Mouse (Mus musculus) MEL (cell line): ENCODE data around the gene Mdfi. TPM values are rescaled to one million over a fixed set of nuclear protein-coding genes. Genes with fewer than 3 reads are reported as not detected.

ENCODE experiments used
- DNase-seq: peaks from one replicate; pipeline ENCODE4 v3.0.0; 2011; ENCODE audit warnings: low read depth, low spot score
- H3K27ac ChIP-seq: 2 replicates; pipeline ENCODE4 v1.5.1; 2012; ENCODE audit warnings: low read depth, mild to moderate bottlenecking, control low read depth, low read length, moderate library complexity; ENCODE audit not compliant: control insufficient read depth
- H3K27me3 ChIP-seq, 2 experiments: fragments of 150-350 bp in 1 of 2; sonication (generic) in 1 of 2; 2 replicates each; pipeline ENCODE4 v1.6.1; 2012; ENCODE audit warnings: low read length in 2 of 2, mild to moderate bottlenecking in 2 of 2, improper control_type of control experiment in 1 of 2, moderate library complexity in 1 of 2; ENCODE audit not compliant: insufficient read depth in 2 of 2, control insufficient read depth in 1 of 2
- H3K36me3 ChIP-seq, 2 experiments: 2 replicates each; pipeline ENCODE4 v1.6.1; 2012 to 2014; ENCODE audit warnings: low read length in 2 of 2, improper control_type of control experiment in 1 of 2, inconsistent platforms in 1 of 2, mild to moderate bottlenecking in 1 of 2; ENCODE audit not compliant: insufficient read depth in 2 of 2, control insufficient read depth in 1 of 2
- H3K4me1 ChIP-seq, 2 experiments: fragments of 150-350 bp in 1 of 2; sonication (generic) in 1 of 2; 2 replicates each; pipeline ENCODE4 v1.6.1; 2012; ENCODE audit warnings: low read length in 2 of 2, improper control_type of control experiment in 1 of 2, mild to moderate bottlenecking in 1 of 2; ENCODE audit not compliant: insufficient read depth in 2 of 2, control insufficient read depth in 1 of 2
- H3K4me3 ChIP-seq, 2 experiments: fragments of 150-350 bp in 1 of 2; sonication (generic) in 1 of 2; 2 replicates each; pipeline ENCODE4 v1.5.1; 2012; ENCODE audit warnings: low read depth in 2 of 2, low read length in 2 of 2, mild to moderate bottlenecking in 2 of 2, moderate library complexity in 2 of 2, control low read depth in 1 of 2, improper control_type of control experiment in 1 of 2; ENCODE audit not compliant: control insufficient read depth in 1 of 2, insufficient read depth in 1 of 2
- H3K79me2 ChIP-seq: 2 replicates; pipeline ENCODE4 v1.6.1; 2012; ENCODE audit warnings: mild to moderate bottlenecking, low read length, moderate library complexity; ENCODE audit not compliant: control insufficient read depth, poor library complexity, insufficient read depth
- H3K9ac ChIP-seq: 2 replicates; pipeline ENCODE4 v1.6.1; 2012; ENCODE audit warnings: low read depth, mild to moderate bottlenecking, control low read depth, low read length, moderate library complexity; ENCODE audit not compliant: control insufficient read depth, poor library complexity, severe bottlenecking
- H3K9me3 ChIP-seq: fragments of 150-350 bp; sonication (generic); replicated peaks from 2 replicates; pipeline ENCODE4 v1.6.1; 2012; ENCODE audit warnings: mild to moderate bottlenecking, low read length, improper control_type of control experiment, moderate library complexity; ENCODE audit not compliant: insufficient read depth
- BHLHE40 ChIP-seq: IDR thresholded peaks from 2 replicates; pipeline ENCODE4 v1.6.1; 2012; ENCODE audit warnings: low read depth, mild to moderate bottlenecking, inconsistent platforms, low read length, improper control_type of control experiment, borderline replicate concordance
- CHD2 ChIP-seq: IDR thresholded peaks from 2 replicates; pipeline ENCODE4 v1.6.1; 2011; ENCODE audit warnings: low read length, improper control_type of control experiment
- CTCF ChIP-seq, 3 experiments: IDR thresholded peaks in 2 of 3; conservative IDR thresholded peaks in 1 of 3; 2 replicates each; pipeline ENCODE4 v1.5.1; 2011 to 2012; ENCODE audit warnings: low read length in 3 of 3, low read depth in 2 of 3, mild to moderate bottlenecking in 2 of 3, improper control_type of control experiment in 1 of 3, inconsistent platforms in 1 of 3, mixed read lengths in 1 of 3, moderate library complexity in 1 of 3; ENCODE audit not compliant: control insufficient read depth in 1 of 3, insufficient read depth in 1 of 3, poor library complexity in 1 of 3, severe bottlenecking in 1 of 3
- ELF1 ChIP-seq: IDR thresholded peaks from 2 replicates; pipeline ENCODE4 v1.6.1; 2014; ENCODE audit warnings: low read depth, mild to moderate bottlenecking, inconsistent platforms, low read length, improper control_type of control experiment, moderate library complexity
- GABPA ChIP-seq: IDR thresholded peaks from 2 replicates; pipeline ENCODE4 v1.6.1; 2012; ENCODE audit warnings: low read depth, mild to moderate bottlenecking, inconsistent platforms, low read length, improper control_type of control experiment, moderate library complexity
- GATA1 ChIP-seq: IDR thresholded peaks from 2 replicates; pipeline ENCODE4 v1.6.1; 2011; ENCODE audit warnings: low read depth, low read length, improper control_type of control experiment
- MAX ChIP-seq: IDR thresholded peaks from 2 replicates; pipeline ENCODE4 v1.6.1; 2011; ENCODE audit warnings: low read length, improper control_type of control experiment
- MAZ ChIP-seq: IDR thresholded peaks from 2 replicates; pipeline ENCODE4 v1.6.1; 2012; ENCODE audit warnings: low read depth, mild to moderate bottlenecking, inconsistent platforms, low read length, improper control_type of control experiment
- MEF2A ChIP-seq: IDR thresholded peaks from 2 replicates; pipeline ENCODE4 v1.6.1; 2014; ENCODE audit warnings: low read depth, mild to moderate bottlenecking, inconsistent platforms, low read length, improper control_type of control experiment; ENCODE audit not compliant: poor library complexity, insufficient replicate concordance, severe bottlenecking; ENCODE audit errors: extremely low read depth
- MXI1 ChIP-seq: IDR thresholded peaks from 2 replicates; pipeline ENCODE4 v1.6.1; 2011; ENCODE audit warnings: mild to moderate bottlenecking, low read depth, low read length, improper control_type of control experiment
- MYB ChIP-seq: IDR thresholded peaks from 2 replicates; pipeline ENCODE4 v1.6.1; 2011; ENCODE audit warnings: mild to moderate bottlenecking, low read depth, low read length, improper control_type of control experiment
- MYC ChIP-seq: IDR thresholded peaks from 2 replicates; pipeline ENCODE4 v1.6.1; 2011; ENCODE audit warnings: low read depth, mild to moderate bottlenecking, low read length, improper control_type of control experiment, moderate library complexity
- NELFE ChIP-seq: IDR thresholded peaks from 2 replicates; pipeline ENCODE4 v1.6.1; 2011; ENCODE audit warnings: low read depth, low read length, improper control_type of control experiment
- POLR2AphosphoS2 ChIP-seq: IDR thresholded peaks from 2 replicates; pipeline ENCODE4 v1.6.1; 2011; ENCODE audit warnings: low read length, improper control_type of control experiment
- POLR2AphosphoS5 ChIP-seq: IDR thresholded peaks from 2 replicates; pipeline ENCODE4 v1.6.1; 2012; ENCODE audit warnings: low read depth, borderline replicate concordance, mild to moderate bottlenecking, inconsistent platforms, low read length, moderate library complexity, mixed read lengths
- RCOR1 ChIP-seq: IDR thresholded peaks from 2 replicates; pipeline ENCODE4 v1.6.1; 2012; ENCODE audit warnings: low read depth, mild to moderate bottlenecking, inconsistent platforms, low read length, improper control_type of control experiment
- SIN3A ChIP-seq: IDR thresholded peaks from 2 replicates; pipeline ENCODE4 v1.6.1; 2012; ENCODE audit warnings: low read length, improper control_type of control experiment, inconsistent platforms
- TCF12 ChIP-seq: IDR thresholded peaks from 2 replicates; pipeline ENCODE4 v1.6.1; 2014; ENCODE audit warnings: low read depth, mild to moderate bottlenecking, inconsistent platforms, low read length, improper control_type of control experiment, moderate library complexity
- UBTF ChIP-seq: IDR thresholded peaks from 2 replicates; pipeline ENCODE4 v1.6.1; 2012; ENCODE audit warnings: low read depth, mild to moderate bottlenecking, inconsistent platforms, low read length, improper control_type of control experiment, moderate library complexity, borderline replicate concordance; ENCODE audit not compliant: insufficient read depth
- USF1 ChIP-seq: IDR thresholded peaks from 2 replicates; pipeline ENCODE4 v1.6.1; 2014; ENCODE audit warnings: low read depth, mild to moderate bottlenecking, inconsistent platforms, low read length, improper control_type of control experiment, moderate library complexity
- USF2 ChIP-seq, 2 experiments: IDR thresholded peaks; 2 replicates each; pipeline ENCODE4 v1.6.1; 2011 to 2012; ENCODE audit warnings: improper control_type of control experiment in 2 of 2, low read length in 2 of 2, borderline replicate concordance in 1 of 2, inconsistent platforms in 1 of 2, low read depth in 1 of 2, mild to moderate bottlenecking in 1 of 2; ENCODE audit not compliant: insufficient read depth in 1 of 2
- ZKSCAN1 ChIP-seq: IDR thresholded peaks from 2 replicates; pipeline ENCODE4 v1.6.1; 2012; ENCODE audit warnings: low read depth, mild to moderate bottlenecking, inconsistent platforms, low read length, improper control_type of control experiment, moderate library complexity
- ZNF384 ChIP-seq: IDR thresholded peaks from 2 replicates; pipeline ENCODE4 v1.6.1; 2012; ENCODE audit warnings: low read depth, mild to moderate bottlenecking, inconsistent platforms, low read length, improper control_type of control experiment
- polyA plus RNA-seq, 2 experiments: library from polyadenylated mRNA; stranded (reverse) in 1 of 2; unstranded in 1 of 2; fragments of >175 nt in 1 of 2; fragments of >200 nt in 1 of 2; gene quantifications; 2 replicates each; pipeline versions ENCODE4 v1.2.1 to v1.2.4; 2012; ENCODE audit warnings: low replicate concordance in 2 of 2, low read depth in 1 of 2; ENCODE audit not compliant: insufficient read length in 2 of 2, insufficient read depth in 1 of 2, missing spikeins in 1 of 2
- total RNA-seq: library from RNA; depleted of rRNA; stranded (reverse); fragments of 300-350 nt; gene quantifications from 2 replicates; pipeline ENCODE4 v1.2.3, GENCODE M21; 2012

The Mdfi gene
- total and polyA plus RNA-seq, 3 experiments: not detected

- H3K27me3 ChIP-seq: peaks cover 0 to 1% of the 10 kb centered on the region in 2 experiments; a peak in 2 of 4 replicates
Observed at GRCm38 (mm10) chr17:47821339-47821738, 13.2 kb downstream of the Mdfi start.

GRCm38 (mm10) chr17:47818038-47818725 is 16.3 kb downstream of the Mdfi start:
- Histone ChIP-seq H3K27me3 (peaks cover 0 to 1% of the 10 kb centered on the region in 2 experiments; a peak in 2 of 4 replicates), H3K79me2 (no peaks in the 10 kb centered on the region), H3K9me3 (no peaks in the 10 kb centered on the region), H3K4me3 (no peak overlapping the region), H3K36me3 (no peaks in the 10 kb centered on the region), H3K4me1 (no peaks in the 10 kb centered on the region), H3K27ac (no peak overlapping the region), H3K9ac (no peak overlapping the region)
- DNase-seq: no peak
- TF ChIP-seq MYB (no peak), MAZ (no peak), ZKSCAN1 (no peak), MAX (no peak), USF1 (no peak), MYC (no peak), BHLHE40 (no peak), MEF2A (no peak), CHD2 (no peak), POLR2AphosphoS2 (no peak), UBTF (no peak), CTCF (IDR thresholded peaks at IDR 0.05 in 2 of 3, conservative IDR thresholded peaks at IDR 0.05 in 1 of 3; ENCODE audit: control insufficient read depth in 1 of 3, insufficient read depth in 1 of 3, low read depth in 2 of 3, low read length in 3 of 3, poor library complexity in 1 of 3, severe bottlenecking in 1 of 3) (no peak), NELFE (no peak), GATA1 (no peak), TCF12 (no peak), SIN3A (no peak), POLR2AphosphoS5 (no peak)

More at GRCm38 (mm10) chr17:47821339-47821738, 13.2 kb downstream of the Mdfi start:
- no peak overlapping the region for H3K27ac ChIP-seq
- DNase-seq: no peak
- no peaks in the 10 kb centered on the region for H3K79me2 ChIP-seq
- H3K9ac ChIP-seq: no peak overlapping the region
- no peaks in the 10 kb centered on the region for H3K4me1 ChIP-seq
- H3K4me3 ChIP-seq: no peak overlapping the region
- TF ChIP-seq GABPA (no peak), MXI1 (no peak), RCOR1 (no peak), ELF1 (no peak), BHLHE40 (no peak), GATA1 (no peak), USF2 (IDR thresholded peaks at IDR 0.05; ENCODE audit: borderline replicate concordance in 1 of 2, insufficient read depth in 1 of 2, low read depth in 1 of 2, low read length in 2 of 2) (no peak), SIN3A (no peak), ZNF384 (no peak)
- H3K9me3 ChIP-seq: no peaks in the 10 kb centered on the region
- H3K36me3 ChIP-seq: no peaks in the 10 kb centered on the region
